Mouse (Mus musculus) lung, postnatal 0 days (tissue): ENCODE measurements at regions not wholly inside any gene's neighbourhood (a gene's known extent, or its start where the extent isn't known, plus 50 kb on each side); places are given as distances from the start of the nearest gene placed in this dataset.

Experiments
- ATAC-seq: fragments of 200-750 bp; cut with Nextera tagmentation; 2 replicates; pipeline ENCODE4 v1.8.0; 2017; ENCODE audit warnings: moderate library complexity
- DNase-seq: peaks from one replicate; pipeline ENCODE4 v3.0.0-alpha.2; 2016; ENCODE audit warnings: low spot score
- H3K27ac ChIP-seq: fragments of 300-500 bp; sonication (generic); 2 replicates; pipeline ENCODE4 v1.5.1; 2014; ENCODE audit warnings: antibody characterized with exemption, mild to moderate bottlenecking, low read length, mixed read lengths
- H3K27me3 ChIP-seq: fragments of 300-500 bp; sonication (generic); replicated peaks from 2 replicates; pipeline ENCODE4 v1.6.1; 2014; ENCODE audit warnings: low read length, mixed read lengths; ENCODE audit not compliant: insufficient read depth
- H3K36me3 ChIP-seq: fragments of 300-500 bp; sonication (generic); 2 replicates; pipeline ENCODE4 v1.6.1; 2014; ENCODE audit warnings: low read length, mixed read lengths; ENCODE audit not compliant: insufficient read depth
- H3K4me1 ChIP-seq: fragments of 300-500 bp; sonication (generic); 2 replicates; pipeline ENCODE4 v1.6.1; 2014; ENCODE audit warnings: antibody characterized with exemption, low read depth, low read length, mixed read lengths; ENCODE audit not compliant: insufficient read depth
- H3K4me2 ChIP-seq: fragments of 300-500 bp; sonication (generic); replicated peaks from 2 replicates; pipeline ENCODE4 v1.6.1; 2014; ENCODE audit warnings: low read depth, mild to moderate bottlenecking, low read length, moderate library complexity, mixed read lengths
- H3K4me3 ChIP-seq: fragments of 300-500 bp; sonication (generic); 2 replicates; pipeline ENCODE4 v1.5.1; 2014; ENCODE audit warnings: low read depth, low read length
- H3K9ac ChIP-seq: fragments of 300-500 bp; sonication (generic); replicated peaks from 2 replicates; pipeline ENCODE4 v1.6.1; 2014; ENCODE audit warnings: low read depth, mild to moderate bottlenecking
- H3K9me3 ChIP-seq: fragments of 300-500 bp; sonication (generic); 2 replicates; pipeline ENCODE4 v1.6.1; 2016; ENCODE audit warnings: low read length, mixed read lengths
- CTCF ChIP-seq: IDR thresholded peaks from 2 replicates; pipeline ENCODE4 v1.5.1; 2016; ENCODE audit warnings: antibody characterized with exemption, mild to moderate bottlenecking
- EP300 ChIP-seq: IDR thresholded peaks from 2 replicates; pipeline ENCODE4 v1.6.1; 2016; ENCODE audit warnings: antibody characterized with exemption, mild to moderate bottlenecking, control low read depth
- WGBS: fragments of 180-500 bp; shearing (Covaris S2); extraction: QIAGEN DNeasy Blood & Tissue Kit; methylation state at CpG from one replicate; pipeline ENCODE4 v1.1.7; 2014; 5-methylcytosine and 5-hydroxymethylcytosine counted together

- 55% methylated on average over 1 of the region's 1 CpGs for WGBS
- H3K9me3 ChIP-seq, result no peaks in the 10 kb centered on the region
- H3K36me3 ChIP-seq, result no peaks in the 10 kb centered on the region
- no peak overlapping the region for H3K4me2 ChIP-seq
- H3K27ac ChIP-seq, result no peak overlapping the region
- ATAC-seq (no peak), DNase-seq (no peak)
- H3K4me3 ChIP-seq, result no peak overlapping the region
- H3K9ac ChIP-seq, result no peak overlapping the region
- H3K4me1 ChIP-seq, result no peaks in the 10 kb centered on the region
- no peak for TF ChIP-seq CTCF
- TF ChIP-seq EP300, result no peak
- no peaks in the 10 kb centered on the region for H3K27me3 ChIP-seq
Measured at GRCm38 (mm10) chr14:123100371-123100770, 116.5 kb upstream of the Tmtc4 start.

DNA sequence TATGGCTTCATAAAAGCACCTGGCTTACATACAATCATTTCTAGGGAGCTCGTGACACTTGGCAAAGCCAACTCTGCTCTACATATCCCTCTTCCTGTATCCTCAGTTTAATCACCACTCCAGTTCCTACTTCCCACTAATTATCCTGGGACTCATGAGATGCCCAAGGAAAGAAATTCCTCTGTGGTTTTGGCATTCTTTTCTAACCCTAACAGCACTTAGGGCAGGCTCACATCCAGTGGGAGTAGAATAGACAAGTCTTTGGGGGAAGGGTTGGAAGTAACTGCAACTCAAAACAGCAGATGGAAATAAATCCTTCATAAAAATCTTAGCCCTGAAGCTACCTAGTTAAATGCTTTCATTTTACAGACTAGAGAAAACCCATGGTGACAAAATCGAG lies 112.3 kb upstream of the Tmtc4 start:
- WGBS, result 67% methylated on average over 2 of the region's 2 CpGs
- TF ChIP-seq CTCF (no peak), EP300 (no peak)
- ATAC-seq (no peak), DNase-seq (no peak)
- H3K27ac ChIP-seq, result no peak overlapping the region
- no peaks in the 10 kb centered on the region for H3K36me3 ChIP-seq
- no peaks in the 10 kb centered on the region for H3K4me1 ChIP-seq
- H3K27me3 ChIP-seq, result no peaks in the 10 kb centered on the region
- no peak overlapping the region for H3K9ac ChIP-seq
- H3K4me3 ChIP-seq, result no peak overlapping the region
- H3K9me3 ChIP-seq, result no peaks in the 10 kb centered on the region
- H3K4me2 ChIP-seq, result no peak overlapping the region

DNA sequence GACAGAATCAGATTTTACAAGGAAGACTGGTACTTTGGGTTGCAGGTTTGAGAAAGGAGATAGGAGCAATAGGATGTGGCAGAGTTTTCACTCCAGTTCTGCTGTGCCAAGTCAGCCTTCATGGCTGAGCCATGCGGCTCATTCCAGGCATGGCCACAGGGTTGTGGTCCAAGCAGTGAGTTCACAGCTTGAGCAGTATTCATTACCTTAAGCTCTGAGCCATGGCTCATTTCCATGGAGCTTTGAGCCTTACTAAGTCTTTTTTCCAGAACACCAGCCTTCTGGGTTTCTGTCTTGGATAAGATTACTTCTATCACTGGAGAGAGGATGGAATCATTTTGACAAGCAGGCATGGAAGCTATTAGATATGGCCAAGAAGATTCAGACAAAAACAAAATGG lies 98.2 kb upstream of the Tmtc4 start:
- ATAC-seq (no peak), DNase-seq (no peak)
- H3K9ac ChIP-seq, result no peak overlapping the region
- WGBS, result 89% methylated on average over 1 of the region's 1 CpGs
- TF ChIP-seq CTCF (no peak), EP300 (no peak)
- no peaks in the 10 kb centered on the region for H3K4me1 ChIP-seq
- H3K9me3 ChIP-seq, result no peaks in the 10 kb centered on the region
- no peak overlapping the region for H3K4me2 ChIP-seq
- no peaks in the 10 kb centered on the region for H3K36me3 ChIP-seq
- no peak overlapping the region for H3K4me3 ChIP-seq
- H3K27me3 ChIP-seq, result no peaks in the 10 kb centered on the region
- no peak overlapping the region for H3K27ac ChIP-seq

GRCm38 (mm10) chr14:123081016-123081714 lies 97.3 kb upstream of the Tmtc4 start:
- ATAC-seq (no peak), DNase-seq (no peak)
- 23% methylated on average over 4 of the region's 4 CpGs for WGBS
- Histone ChIP-seq H3K4me3 (no peak overlapping the region), H3K9ac (no peak overlapping the region), H3K36me3 (no peaks in the 10 kb centered on the region), H3K9me3 (no peaks in the 10 kb centered on the region), H3K27ac (no peak overlapping the region), H3K4me1 (no peaks in the 10 kb centered on the region), H3K27me3 (no peaks in the 10 kb centered on the region), H3K4me2 (no peak overlapping the region)
- no peak for TF ChIP-seq EP300
- no peak for TF ChIP-seq CTCF

- no peak for DNase-seq
- TF ChIP-seq CTCF (no peak), EP300 (no peak)
- H3K4me1 ChIP-seq, result no peaks in the 10 kb centered on the region
- no peaks in the 10 kb centered on the region for H3K27me3 ChIP-seq
- ATAC-seq, result no peak
- no peaks in the 10 kb centered on the region for H3K9me3 ChIP-seq
- no peak overlapping the region for H3K9ac ChIP-seq
- H3K27ac ChIP-seq, result no peak overlapping the region
- H3K4me3 ChIP-seq, result no peak overlapping the region
- no peak overlapping the region for H3K4me2 ChIP-seq
- 66% methylated on average over 2 of the region's 2 CpGs for WGBS
- H3K36me3 ChIP-seq, result no peaks in the 10 kb centered on the region
Measured at GRCm38 (mm10) chr14:123079733-123080132, 95.9 kb upstream of the Tmtc4 start.

- TF ChIP-seq EP300 (no peak), CTCF (no peak)
- no peaks in the 10 kb centered on the region for H3K27me3 ChIP-seq
- H3K4me2 ChIP-seq, result no peak overlapping the region
- H3K27ac ChIP-seq, result no peak overlapping the region
- WGBS, result 69% methylated on average over 3 of the region's 3 CpGs
- H3K9me3 ChIP-seq, result no peaks in the 10 kb centered on the region
- DNase-seq, result no peak
- no peaks in the 10 kb centered on the region for H3K36me3 ChIP-seq
- H3K4me3 ChIP-seq, result no peak overlapping the region
- ATAC-seq, result no peak
- H3K9ac ChIP-seq, result no peak overlapping the region
- H3K4me1 ChIP-seq, result no peaks in the 10 kb centered on the region
Measured at GRCm38 (mm10) chr14:123078804-123079203, 95.0 kb upstream of the Tmtc4 start.

DNA sequence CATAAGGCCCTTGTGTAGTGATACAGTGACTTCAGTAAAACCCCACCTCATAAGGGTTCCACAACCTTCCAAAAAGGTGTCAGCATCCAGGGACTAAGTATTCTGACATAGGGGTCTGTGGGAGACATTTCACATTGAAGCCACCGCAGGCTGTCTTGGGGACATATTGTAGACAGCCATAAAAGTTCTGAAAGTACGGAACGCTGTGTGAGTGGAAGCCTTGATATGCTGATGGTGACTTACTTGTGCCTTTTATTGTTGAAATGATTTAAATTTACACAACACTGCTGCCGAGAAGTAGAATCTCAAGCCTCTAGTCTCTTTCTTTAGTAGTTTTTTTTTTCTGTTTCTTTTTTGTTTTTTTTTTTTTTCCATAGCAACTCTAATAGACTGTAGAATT lies 82.5 kb upstream of the Tmtc4 start:
- H3K4me2 ChIP-seq, result no peak overlapping the region
- WGBS, result 87% methylated on average over 4 of the region's 4 CpGs
- no peak for TF ChIP-seq EP300
- H3K9ac ChIP-seq, result no peak overlapping the region
- ATAC-seq (no peak), DNase-seq (no peak)
- no peak overlapping the region for H3K27ac ChIP-seq
- no peaks in the 10 kb centered on the region for H3K9me3 ChIP-seq
- no peaks in the 10 kb centered on the region for H3K36me3 ChIP-seq
- H3K27me3 ChIP-seq, result no peaks in the 10 kb centered on the region
- no peaks in the 10 kb centered on the region for H3K4me1 ChIP-seq
- H3K4me3 ChIP-seq, result no peak overlapping the region
